Mouse (Mus musculus): ENCODE data around the gene 9430015G10Rik.

The 9430015G10Rik gene

DNA sequence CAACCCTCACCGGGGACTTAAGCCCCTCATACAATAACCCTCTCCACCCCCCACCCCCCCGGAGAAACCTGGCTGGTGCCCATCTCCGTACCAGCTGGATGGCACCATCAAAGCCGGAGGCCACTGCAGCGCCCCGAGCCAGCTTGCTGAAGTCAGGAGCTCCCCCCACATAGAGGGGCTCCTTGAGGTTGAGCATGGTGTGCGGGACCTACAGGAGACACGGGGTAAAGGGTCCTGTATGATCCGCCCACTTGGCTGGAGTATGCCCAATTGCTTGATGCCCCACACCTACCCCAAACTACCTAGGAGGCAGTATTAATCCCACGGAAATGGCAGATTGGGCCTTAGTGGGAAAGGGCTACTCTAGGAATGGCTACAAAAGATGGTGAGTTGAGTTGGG, 59.3 kb downstream of the 9430015G10Rik start:
- DNase-seq (ENCODE audit: low read depth, low spot score) = no peak

GRCm38 (mm10) chr4:156171828-156172227, 62.0 kb downstream of the 9430015G10Rik start:
- DNase-seq (ENCODE audit: low read depth, low spot score) = no peak
